Mouse (Mus musculus) limb, embryonic 14.5 days (tissue): ENCODE measurements around the gene Ccdc61. TPM values are rescaled to one million over a fixed set of nuclear protein-coding genes. Genes with fewer than 3 reads are reported as not detected.

Source experiments
- ATAC-seq: fragments of 200-750 bp; cut with Nextera tagmentation; 2 replicates; pipeline ENCODE4 v1.8.0; 2017; ENCODE audit warnings: low read depth, moderate number of reproducible peaks, moderate TSS enrichment; ENCODE audit not compliant: low FRiP score
- DNase-seq: peaks from one replicate; pipeline ENCODE4 v3.0.0-alpha.2; 2015; ENCODE audit warnings: low spot score
- H3K27ac ChIP-seq: fragments of 300-500 bp; sonication (generic); replicated peaks from 2 replicates; pipeline ENCODE4 v1.5.1; 2014; ENCODE audit warnings: low read depth, mild to moderate bottlenecking, low read length, moderate library complexity, mixed read lengths
- H3K27me3 ChIP-seq: fragments of 300-500 bp; sonication (generic); 2 replicates; pipeline ENCODE4 v1.6.1; 2014; ENCODE audit warnings: low read length, mixed read lengths; ENCODE audit not compliant: control insufficient read depth, insufficient read depth
- H3K36me3 ChIP-seq: fragments of 300-500 bp; sonication (generic); 2 replicates; pipeline ENCODE4 v1.6.1; 2014; ENCODE audit warnings: mild to moderate bottlenecking, low read length, moderate library complexity, mixed read lengths; ENCODE audit not compliant: control insufficient read depth, insufficient read depth
- H3K4me1 ChIP-seq: fragments of 300-500 bp; sonication (generic); 2 replicates; pipeline ENCODE4 v1.6.1; 2014; ENCODE audit warnings: antibody characterized with exemption, low read length, mixed read lengths; ENCODE audit not compliant: control insufficient read depth, insufficient read depth
- H3K4me2 ChIP-seq: fragments of 300-500 bp; sonication (generic); replicated peaks from 2 replicates; pipeline ENCODE4 v1.6.1; 2014; ENCODE audit warnings: low read depth, mild to moderate bottlenecking, low read length, moderate library complexity; ENCODE audit not compliant: severe bottlenecking
- H3K4me3 ChIP-seq: fragments of 300-500 bp; sonication (generic); replicated peaks from 2 replicates; pipeline ENCODE4 v1.5.1; 2014; ENCODE audit warnings: low read length
- H3K9ac ChIP-seq: fragments of 300-500 bp; sonication (generic); 2 replicates; pipeline ENCODE4 v1.6.1; 2014; ENCODE audit warnings: mild to moderate bottlenecking, low read depth, low read length, moderate library complexity; ENCODE audit not compliant: severe bottlenecking
- H3K9me3 ChIP-seq: fragments of 300-500 bp; sonication (generic); 2 replicates; pipeline ENCODE4 v1.6.1; 2016; ENCODE audit warnings: low read length; ENCODE audit not compliant: control insufficient read depth
- POLR2A ChIP-seq: fragments of 200-500 bp; IDR thresholded peaks from 2 replicates; pipeline ENCODE4 v1.8.0; 2012; ENCODE audit warnings: inconsistent platforms, mild to moderate bottlenecking, moderate library complexity, borderline replicate concordance; ENCODE audit not compliant: insufficient read depth, insufficient read length; ENCODE audit errors: extremely low read depth
- WGBS: fragments of 180-500 bp; shearing (Covaris S2); extraction: QIAGEN DNeasy Blood & Tissue Kit; methylation state at CpG from one replicate; pipeline ENCODE4 v1.1.7; 2014; 5-methylcytosine and 5-hydroxymethylcytosine counted together
- polyA plus RNA-seq, 2 experiments: library from polyadenylated mRNA; depleted of rRNA in 1 of 2; stranded (reverse) in 1 of 2; unstranded in 1 of 2; fragments of >200 nt; fragmentation: Nextera tagmentation in 1 of 2; extraction: Ambion mirVana in 1 of 2; gene quantifications; 2 replicates each; pipeline versions ENCODE4 v1.2.1 to v1.2.3; 2012 to 2014

The Ccdc61 gene
- polyA plus RNA-seq, 2 experiments, result 23.9 to 46.7 TPM

GRCm38 (mm10) chr7:18950523-18951315 lies 40.5 kb upstream of the Ccdc61 start:
- WGBS, result 21% methylated on average over 18 of the region's 18 CpGs
- Histone ChIP-seq H3K36me3 (no peaks in the 10 kb centered on the region), H3K4me2 (no peak overlapping the region), H3K9me3 (no peaks in the 10 kb centered on the region), H3K4me3 (no peak overlapping the region), H3K4me1 (no peaks in the 10 kb centered on the region), H3K9ac (no peak overlapping the region), H3K27me3 (peaks cover 14% of the 10 kb centered on the region; the same call in 1 of the 2 replicates), H3K27ac (no peak overlapping the region)
- DNase-seq, result no peak
- no peak for TF ChIP-seq POLR2A
- no peak for ATAC-seq

- Histone ChIP-seq H3K36me3 (no peaks in the 10 kb centered on the region), H3K9ac (no peak overlapping the region), H3K4me1 (no peaks in the 10 kb centered on the region), H3K4me2 (no peak overlapping the region), H3K27me3 (peaks cover 14% of the 10 kb centered on the region; the same call in 1 of the 2 replicates), H3K4me3 (no peak overlapping the region), H3K9me3 (no peaks in the 10 kb centered on the region), H3K27ac (no peak overlapping the region)
- no peak for TF ChIP-seq POLR2A
- ATAC-seq, result no peak
- DNase-seq, result no peak
- 47% methylated on average over 12 of the region's 12 CpGs for WGBS
Measured at GRCm38 (mm10) chr7:18949781-18950522, 39.7 kb upstream of the Ccdc61 start.

GRCm38 (mm10) chr7:18948151-18948550 lies 37.9 kb upstream of the Ccdc61 start:
- Histone ChIP-seq H3K4me2 (no peak overlapping the region), H3K9me3 (no peaks in the 10 kb centered on the region), H3K4me3 (no peak overlapping the region), H3K27ac (no peak overlapping the region), H3K9ac (no peak overlapping the region), H3K4me1 (no peaks in the 10 kb centered on the region), H3K36me3 (no peaks in the 10 kb centered on the region), H3K27me3 (peaks cover 14% of the 10 kb centered on the region; the same call in 1 of the 2 replicates)
- 65% methylated on average over 6 of the region's 6 CpGs for WGBS
- ATAC-seq (no peak), DNase-seq (no peak)
- TF ChIP-seq POLR2A, result no peak

- H3K4me2 ChIP-seq, result no peak overlapping the region
- H3K9me3 ChIP-seq, result no peaks in the 10 kb centered on the region
- no peak for TF ChIP-seq POLR2A
- H3K36me3 ChIP-seq, result no peaks in the 10 kb centered on the region
- H3K4me3 ChIP-seq, result no peak overlapping the region
- H3K4me1 ChIP-seq, result no peaks in the 10 kb centered on the region
- ATAC-seq (no peak), DNase-seq (no peak)
- 60% methylated on average over 9 of the region's 9 CpGs for WGBS
- no peaks in the 10 kb centered on the region for H3K27me3 ChIP-seq
- H3K9ac ChIP-seq, result no peak overlapping the region
- no peak overlapping the region for H3K27ac ChIP-seq
Measured at GRCm38 (mm10) chr7:18942815-18943214, 32.6 kb upstream of the Ccdc61 start.

GRCm38 (mm10) chr7:18942376-18942775 lies 32.2 kb upstream of the Ccdc61 start:
- H3K4me3 ChIP-seq, result no peak overlapping the region
- 21% methylated on average over 1 of the region's 1 CpGs for WGBS
- no peaks in the 10 kb centered on the region for H3K9me3 ChIP-seq
- H3K27me3 ChIP-seq, result no peaks in the 10 kb centered on the region
- H3K9ac ChIP-seq, result no peak overlapping the region
- ATAC-seq, result no peak
- H3K27ac ChIP-seq, result no peak overlapping the region
- no peak overlapping the region for H3K4me2 ChIP-seq
- no peaks in the 10 kb centered on the region for H3K4me1 ChIP-seq
- no peaks in the 10 kb centered on the region for H3K36me3 ChIP-seq
- no peak for TF ChIP-seq POLR2A
- DNase-seq, result no peak
